Mouse (Mus musculus): Measurements from ENCODE around the gene C2cd2. TPM values are rescaled to one million over a fixed set of nuclear protein-coding genes. Genes with fewer than 3 reads are reported as not detected.

C2cd2 gene
- polyA plus RNA-seq, 1 experiment: 10.0 TPM

DNA sequence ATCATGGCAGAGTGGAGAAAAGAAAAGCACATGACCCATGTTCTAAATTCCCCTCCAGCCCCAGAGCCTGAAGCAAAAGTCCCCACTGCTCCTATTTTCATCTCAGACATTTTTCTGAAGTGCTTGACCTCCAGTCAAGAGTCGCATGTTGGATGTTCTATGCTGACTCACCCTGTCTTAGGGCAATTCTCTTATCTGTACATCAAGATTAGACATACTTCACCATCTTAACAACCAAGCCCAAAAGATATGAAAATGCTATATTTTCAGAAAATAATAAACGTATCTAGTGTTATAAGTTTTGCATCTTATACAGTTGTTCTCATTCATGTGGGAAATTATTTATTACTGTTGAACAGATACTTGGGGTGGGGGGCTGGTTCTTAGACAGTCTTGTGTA, 36.6 kb downstream of the C2cd2 start:
- no peak for TF ChIP-seq CTCF (IDR thresholded peaks at IDR 0.05; ENCODE audit: extremely low read depth, insufficient read depth, low read length)
- no peak for TF ChIP-seq POLR2A (IDR thresholded peaks at IDR 0.05; ENCODE audit: extremely low read depth, insufficient read depth, low read length)
- Histone ChIP-seq H3K4me1 (ENCODE audit: control insufficient read depth, insufficient read depth, low read length) (peaks cover 3% of the 10 kb centered on the region; the same call in 1 of the 2 replicates), H3K4me3 (ENCODE audit: insufficient read depth, low read length) (no peak overlapping the region), H3K27ac (ENCODE audit: insufficient read depth, low read length) (no peak overlapping the region)

DNA sequence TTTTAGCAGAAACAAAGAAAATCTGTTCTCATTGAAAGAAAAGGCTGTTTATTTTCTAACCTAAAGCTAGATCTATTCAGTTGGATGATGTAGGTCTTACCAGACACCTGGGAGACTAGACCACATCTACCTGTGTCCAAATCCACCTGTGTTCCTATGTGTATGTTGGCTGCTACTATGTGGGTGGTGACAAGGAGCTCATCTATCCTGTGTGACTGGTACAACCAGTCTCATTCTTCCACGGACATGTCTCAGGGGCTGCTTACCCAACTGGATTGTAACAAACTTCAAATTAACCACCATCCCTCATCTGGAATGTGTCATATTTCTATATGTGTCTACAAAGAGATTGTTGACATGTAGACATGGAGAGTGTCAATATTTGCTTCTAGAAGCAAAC, 38.7 kb downstream of the C2cd2 start:
- Histone ChIP-seq H3K4me1 (ENCODE audit: control insufficient read depth, insufficient read depth, low read length) (peaks cover 8% of the 10 kb centered on the region; the same call in 1 of the 2 replicates), H3K4me3 (ENCODE audit: insufficient read depth, low read length) (no peak overlapping the region), H3K27ac (ENCODE audit: insufficient read depth, low read length) (no peak overlapping the region)
- TF ChIP-seq CTCF (IDR thresholded peaks at IDR 0.05; ENCODE audit: extremely low read depth, insufficient read depth, low read length): no peak
- TF ChIP-seq POLR2A (IDR thresholded peaks at IDR 0.05; ENCODE audit: extremely low read depth, insufficient read depth, low read length): no peak

DNA sequence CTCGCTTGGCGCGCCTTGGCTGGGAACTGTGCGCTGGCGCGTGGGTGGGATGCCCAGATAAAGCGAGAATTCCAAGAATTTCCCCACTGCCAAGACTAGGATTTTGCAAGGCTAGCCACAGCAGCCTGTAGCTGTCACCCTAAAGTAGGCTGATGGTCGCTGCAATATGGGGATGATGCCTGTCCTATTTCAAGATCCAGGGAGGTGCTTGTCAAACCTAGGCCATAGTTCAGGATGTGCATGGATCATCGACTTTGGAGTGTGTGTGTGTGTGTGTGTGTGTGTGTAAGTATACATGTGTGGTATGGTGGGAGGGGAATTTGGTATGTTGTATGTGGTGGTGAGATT, 39.6 kb downstream of the C2cd2 start:
- Histone ChIP-seq H3K4me1 (ENCODE audit: control insufficient read depth, insufficient read depth, low read length) (peaks cover 8% of the 10 kb centered on the region; the same call in 1 of the 2 replicates), H3K27ac (ENCODE audit: insufficient read depth, low read length) (no peak overlapping the region), H3K4me3 (ENCODE audit: insufficient read depth, low read length) (peak overlapping the region; percentile 64)
- TF ChIP-seq POLR2A (IDR thresholded peaks at IDR 0.05; ENCODE audit: extremely low read depth, insufficient read depth, low read length) (no peak), CTCF (IDR thresholded peaks at IDR 0.05; ENCODE audit: extremely low read depth, insufficient read depth, low read length) (no peak)

DNA sequence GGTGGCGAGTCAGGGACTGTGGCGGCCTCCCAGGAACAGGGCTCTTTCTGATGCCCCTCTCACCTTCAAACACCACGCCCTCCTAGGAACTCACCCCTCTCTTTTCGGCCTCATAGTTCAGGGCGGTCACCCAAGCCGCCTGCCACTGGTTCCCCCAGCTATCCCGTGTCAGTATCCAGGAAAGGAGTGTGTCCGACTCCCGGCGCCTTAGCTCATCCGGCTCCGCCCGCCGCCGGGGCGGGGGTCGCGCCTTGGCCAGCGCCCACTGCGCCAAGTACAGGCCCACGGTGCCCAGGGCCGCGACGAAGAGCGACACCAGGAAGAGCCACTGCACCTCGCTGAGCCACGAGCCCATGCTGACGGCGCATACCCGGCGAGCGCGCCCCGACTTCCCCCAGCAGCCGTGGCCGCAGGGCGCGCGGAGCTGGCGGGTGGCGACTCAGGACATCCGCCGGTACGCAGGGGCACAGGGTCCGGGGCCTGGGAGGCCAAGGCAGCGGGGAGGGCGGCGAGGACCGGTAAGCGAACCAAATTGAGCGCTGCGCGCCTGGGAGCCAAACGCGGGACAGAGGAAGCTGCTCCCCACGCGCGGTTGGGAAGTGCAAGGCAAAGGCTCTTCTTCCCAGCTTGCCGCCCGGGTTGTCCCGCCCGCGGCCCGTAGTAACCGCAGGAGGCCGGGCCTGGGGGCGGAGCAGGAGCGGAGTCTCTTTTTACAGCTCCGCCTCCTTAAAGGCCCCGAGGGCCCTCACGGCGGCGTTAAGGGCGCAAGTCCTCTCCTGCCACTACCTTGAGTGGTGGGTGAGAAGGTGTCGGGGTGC, 40.2 kb downstream of the C2cd2 start:
- TF ChIP-seq CTCF (IDR thresholded peaks at IDR 0.05; ENCODE audit: extremely low read depth, insufficient read depth, low read length): no peak
- peak; percentile 65 for TF ChIP-seq POLR2A (IDR thresholded peaks at IDR 0.05; ENCODE audit: extremely low read depth, insufficient read depth, low read length)
- H3K27ac ChIP-seq (ENCODE audit: insufficient read depth, low read length): peak overlapping the region; percentile 61
- peaks cover 8% of the 10 kb centered on the region; the same call in 1 of the 2 replicates for H3K4me1 ChIP-seq (ENCODE audit: control insufficient read depth, insufficient read depth, low read length)

DNA sequence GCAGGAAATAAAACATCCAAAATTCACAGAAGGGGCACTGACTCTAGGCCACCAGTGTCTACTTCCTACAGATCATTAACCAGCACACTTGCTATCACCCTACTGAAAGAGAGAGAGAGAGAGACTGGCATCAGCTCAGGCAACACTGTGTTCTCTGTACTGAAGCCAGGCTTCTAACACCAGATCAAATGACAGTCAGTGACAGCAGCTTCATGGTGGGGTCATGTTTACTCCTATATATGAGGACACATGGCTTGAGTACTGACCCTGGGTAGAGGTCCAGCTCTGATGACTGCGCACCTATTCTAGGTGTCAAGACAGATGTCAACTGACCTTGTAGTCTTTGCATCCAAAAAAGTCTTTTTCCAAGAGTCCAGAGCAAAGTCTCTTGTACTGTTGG, 41.8 kb downstream of the C2cd2 start:
- H3K4me3 ChIP-seq (ENCODE audit: insufficient read depth, low read length): no peak overlapping the region
- H3K27ac ChIP-seq (ENCODE audit: insufficient read depth, low read length): no peak overlapping the region; the same call in 1 of the 2 replicates
- no peak for TF ChIP-seq CTCF (IDR thresholded peaks at IDR 0.05; ENCODE audit: extremely low read depth, insufficient read depth, low read length)
- no peak for TF ChIP-seq POLR2A (IDR thresholded peaks at IDR 0.05; ENCODE audit: extremely low read depth, insufficient read depth, low read length)
- H3K4me1 ChIP-seq (ENCODE audit: control insufficient read depth, insufficient read depth, low read length): peaks cover 8% of the 10 kb centered on the region; the same call in 1 of the 2 replicates

More for the DNA sequence above, 40.2 kb downstream of the C2cd2 start:
- peak overlapping the region; percentile 64 for H3K4me3 ChIP-seq (ENCODE audit: insufficient read depth, low read length)

DNA sequence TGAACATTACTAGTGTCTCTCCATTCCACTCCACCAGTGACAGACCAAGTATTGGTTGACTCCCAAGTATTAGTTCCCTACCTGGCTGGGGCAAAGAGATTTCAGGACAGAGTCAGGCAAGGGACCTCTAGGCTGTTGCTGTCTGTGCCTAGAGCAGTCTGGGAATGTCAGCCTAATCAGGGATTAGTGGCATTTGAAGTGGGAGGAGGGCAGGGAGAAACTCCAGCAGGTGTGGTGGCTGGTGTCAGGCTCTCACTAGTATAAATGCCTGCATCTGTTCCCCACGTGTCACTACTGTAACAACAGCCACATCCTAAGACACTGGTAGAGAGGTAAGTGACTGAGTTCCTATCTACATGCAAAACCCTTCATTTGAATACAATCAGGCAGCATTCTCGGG, 42.6 kb downstream of the C2cd2 start:
- peaks cover 8% of the 10 kb centered on the region; the same call in 1 of the 2 replicates for H3K4me1 ChIP-seq (ENCODE audit: control insufficient read depth, insufficient read depth, low read length)
- H3K4me3 ChIP-seq (ENCODE audit: insufficient read depth, low read length): no peak overlapping the region
- no peak for TF ChIP-seq POLR2A (IDR thresholded peaks at IDR 0.05; ENCODE audit: extremely low read depth, insufficient read depth, low read length)
- no peak for TF ChIP-seq CTCF (IDR thresholded peaks at IDR 0.05; ENCODE audit: extremely low read depth, insufficient read depth, low read length)
- H3K27ac ChIP-seq (ENCODE audit: insufficient read depth, low read length): no peak overlapping the region

DNA sequence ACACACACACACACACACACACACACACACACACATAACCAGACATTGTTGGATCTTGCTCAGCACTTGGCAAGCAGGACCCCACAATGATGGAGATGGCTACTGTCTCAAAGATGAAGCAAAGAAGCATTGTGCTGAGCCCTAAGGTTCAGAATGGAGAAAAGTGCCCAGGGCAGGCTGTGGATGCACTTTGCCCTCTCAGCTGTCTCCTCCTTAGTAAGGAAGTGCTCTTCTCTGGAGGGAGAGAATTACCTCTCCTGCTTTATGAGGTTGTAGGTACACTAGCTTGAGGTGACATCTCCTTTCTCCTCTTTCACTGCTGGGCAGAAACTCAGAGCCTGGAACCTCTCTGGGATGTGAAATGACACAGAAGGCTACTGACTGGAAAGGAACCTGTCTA, 49.5 kb downstream of the C2cd2 start:
- no peak for TF ChIP-seq POLR2A (IDR thresholded peaks at IDR 0.05; ENCODE audit: extremely low read depth, insufficient read depth, low read length)
- TF ChIP-seq CTCF (IDR thresholded peaks at IDR 0.05; ENCODE audit: extremely low read depth, insufficient read depth, low read length): no peak
- Histone ChIP-seq H3K4me3 (ENCODE audit: insufficient read depth, low read length) (no peak overlapping the region), H3K4me1 (ENCODE audit: control insufficient read depth, insufficient read depth, low read length) (no peaks in the 10 kb centered on the region), H3K27ac (ENCODE audit: insufficient read depth, low read length) (no peak overlapping the region)

DNA sequence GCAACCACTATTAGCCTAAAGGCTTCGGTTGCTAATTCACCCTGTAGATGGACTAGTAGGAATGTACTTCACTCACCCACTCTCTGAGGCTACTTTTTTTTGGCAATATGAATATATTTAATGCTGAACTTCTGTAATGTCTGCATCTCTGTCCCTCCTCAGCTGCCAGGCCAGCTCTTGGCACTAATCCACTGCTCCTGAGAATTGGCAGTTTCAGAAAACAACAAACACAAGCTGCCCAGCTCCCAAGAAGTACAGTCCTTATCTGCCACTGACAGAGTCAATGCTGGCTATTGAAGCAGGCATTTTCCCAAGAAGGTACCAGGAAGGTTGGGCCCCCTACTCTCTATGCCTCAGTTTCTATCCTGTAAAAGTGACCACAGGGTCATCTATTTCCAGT, 53.0 kb downstream of the C2cd2 start:
- Histone ChIP-seq H3K4me3 (ENCODE audit: insufficient read depth, low read length) (no peak overlapping the region), H3K4me1 (ENCODE audit: control insufficient read depth, insufficient read depth, low read length) (peaks cover 1% of the 10 kb centered on the region; the same call in 1 of the 2 replicates), H3K27ac (ENCODE audit: insufficient read depth, low read length) (no peak overlapping the region)
- no peak for TF ChIP-seq CTCF (IDR thresholded peaks at IDR 0.05; ENCODE audit: extremely low read depth, insufficient read depth, low read length)
- TF ChIP-seq POLR2A (IDR thresholded peaks at IDR 0.05; ENCODE audit: extremely low read depth, insufficient read depth, low read length): no peak

DNA sequence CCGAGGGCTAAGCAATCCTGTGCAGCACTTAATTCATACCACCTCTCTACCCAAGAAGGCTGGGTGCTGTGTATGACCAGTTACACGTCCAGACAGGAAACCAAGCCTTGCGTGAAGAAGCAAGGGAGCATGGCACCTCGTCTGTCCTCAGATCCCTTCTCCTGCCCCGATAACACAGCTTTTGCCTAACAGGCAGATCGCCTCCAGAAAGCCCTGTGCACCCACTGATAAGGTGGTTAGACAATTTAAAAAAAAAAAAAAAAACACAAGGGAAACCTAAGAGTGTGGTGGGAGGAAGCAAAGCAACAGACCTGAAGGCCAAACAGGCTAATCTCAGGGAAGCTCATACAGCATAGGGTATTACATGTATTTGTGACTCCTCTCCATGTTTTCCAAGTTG, 54.9 kb downstream of the C2cd2 start:
- Histone ChIP-seq H3K4me3 (ENCODE audit: insufficient read depth, low read length) (no peak overlapping the region), H3K27ac (ENCODE audit: insufficient read depth, low read length) (no peak overlapping the region), H3K4me1 (ENCODE audit: control insufficient read depth, insufficient read depth, low read length) (peaks cover 1% of the 10 kb centered on the region; the same call in 1 of the 2 replicates)
- TF ChIP-seq CTCF (IDR thresholded peaks at IDR 0.05; ENCODE audit: extremely low read depth, insufficient read depth, low read length) (no peak), POLR2A (IDR thresholded peaks at IDR 0.05; ENCODE audit: extremely low read depth, insufficient read depth, low read length) (no peak)

DNA sequence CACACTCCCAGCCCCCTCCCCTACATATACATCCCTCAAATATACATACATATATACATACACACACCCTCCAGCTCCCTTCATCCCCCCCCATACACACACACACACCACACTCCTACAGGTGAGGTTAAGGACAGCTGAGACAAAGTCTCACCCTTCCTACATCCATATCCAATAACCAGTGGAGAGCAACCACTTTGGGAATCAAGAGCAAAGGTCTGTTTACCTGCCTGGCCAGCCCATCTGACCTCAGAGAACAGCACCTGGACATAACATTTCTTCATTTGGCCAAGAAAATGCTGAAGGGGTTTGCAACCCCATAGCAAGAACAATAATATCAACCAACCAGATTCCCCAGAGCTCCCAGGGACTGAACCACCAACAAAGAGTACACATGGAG, 56.1 kb downstream of the C2cd2 start:
- no peak overlapping the region for H3K27ac ChIP-seq (ENCODE audit: insufficient read depth, low read length)
- no peak overlapping the region for H3K4me3 ChIP-seq (ENCODE audit: insufficient read depth, low read length)
- peaks cover 1% of the 10 kb centered on the region; the same call in 1 of the 2 replicates for H3K4me1 ChIP-seq (ENCODE audit: control insufficient read depth, insufficient read depth, low read length)
- TF ChIP-seq POLR2A (IDR thresholded peaks at IDR 0.05; ENCODE audit: extremely low read depth, insufficient read depth, low read length): no peak
- TF ChIP-seq CTCF (IDR thresholded peaks at IDR 0.05; ENCODE audit: extremely low read depth, insufficient read depth, low read length): no peak
